Mouse (Mus musculus) heart, adult 2 months (tissue): Measurements from ENCODE around the gene Cobll1.

ENCODE experiments used
- CTCF ChIP-seq: fragments of 200-600 bp; IDR thresholded peaks from 2 replicates; pipeline ENCODE4 v1.8.1; 2022; ENCODE audit warnings: antibody characterized with exemption, mild to moderate bottlenecking, moderate library complexity
- EP300 ChIP-seq: fragments of 200-500 bp; IDR thresholded peaks from 2 replicates; pipeline ENCODE4 v1.6.1; 2011; ENCODE audit warnings: low read depth, low read length, control low read depth; ENCODE audit not compliant: insufficient read depth
- POLR2A ChIP-seq: fragments of 200-500 bp; IDR thresholded peaks from 2 replicates; pipeline ENCODE4 v1.6.1; 2011; ENCODE audit warnings: mild to moderate bottlenecking, low read depth, low read length, control low read depth; ENCODE audit not compliant: insufficient read depth

GRCm38 (mm10) chr2:65147431-65147830, 91.8 kb downstream of the Cobll1 start:
- TF ChIP-seq CTCF, result no peak
- no peak for TF ChIP-seq EP300
- TF ChIP-seq POLR2A, result no peak
